Mouse (Mus musculus) heart, postnatal 0 days (tissue): Measurements from ENCODE around the gene Sec16b.

ENCODE experiments used
- CTCF ChIP-seq: IDR thresholded peaks from 2 replicates; pipeline ENCODE4 v1.5.1; 2016; ENCODE audit warnings: antibody characterized with exemption, control low read depth, low read depth
- EP300 ChIP-seq: IDR thresholded peaks from 2 replicates; pipeline ENCODE4 v1.6.1; 2016; ENCODE audit warnings: antibody characterized with exemption, low read depth

DNA sequence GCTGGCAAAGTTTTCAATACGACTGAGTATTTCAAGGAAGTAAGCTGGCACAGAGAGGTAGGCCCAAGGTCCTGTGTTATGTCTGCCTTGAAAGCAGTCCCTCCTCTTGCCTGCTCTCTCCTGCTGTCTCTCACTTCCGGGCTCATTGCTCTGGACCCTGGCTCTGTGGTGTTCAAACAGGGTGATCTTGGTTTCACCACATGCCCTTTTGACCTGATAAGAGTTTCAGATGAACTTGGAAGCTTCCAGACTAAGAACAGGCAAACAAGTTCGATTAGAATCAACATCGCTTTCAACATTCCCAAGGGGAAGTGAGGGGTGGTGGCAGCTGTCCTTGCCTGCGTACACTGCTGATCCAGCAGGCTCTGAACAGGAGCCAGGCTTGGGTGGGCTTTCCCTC, 20.1 kb downstream of the Sec16b start:
- TF ChIP-seq CTCF (no peak), EP300 (no peak)
